Mouse (Mus musculus) heart, embryonic 14.5 days (tissue): ENCODE measurements around the gene Met. TPM values are rescaled to one million over a fixed set of nuclear protein-coding genes. Genes with fewer than 3 reads are reported as not detected.

ENCODE experiments used
- ATAC-seq: fragments of 200-750 bp; cut with Nextera tagmentation; 2 replicates; pipeline ENCODE4 v1.8.0; 2017; ENCODE audit warnings: low read depth, moderate TSS enrichment; ENCODE audit not compliant: insufficient number of reproducible peaks, insufficient read depth, low FRiP score
- H3K27ac ChIP-seq, 2 experiments: fragments of 200-500 bp in 1 of 2; fragments of 300-500 bp in 1 of 2; sonication (generic) in 1 of 2; replicated peaks in 1 of 2; 2 replicates each; pipeline ENCODE4 v1.5.1; 2012 to 2014; ENCODE audit warnings: low read depth in 2 of 2, low read length in 2 of 2, control low read depth in 1 of 2, mild to moderate bottlenecking in 1 of 2, mixed read lengths in 1 of 2; ENCODE audit not compliant: control insufficient read depth in 1 of 2, insufficient read depth in 1 of 2
- H3K27me3 ChIP-seq: fragments of 300-500 bp; sonication (generic); 2 replicates; pipeline ENCODE4 v1.6.1; 2014; ENCODE audit warnings: mild to moderate bottlenecking, low read length, control low read depth; ENCODE audit not compliant: control insufficient read depth, insufficient read depth
- H3K36me3 ChIP-seq: fragments of 300-500 bp; sonication (generic); 2 replicates; pipeline ENCODE4 v1.6.1; 2014; ENCODE audit warnings: mild to moderate bottlenecking, control low read depth, low read length, mixed read lengths; ENCODE audit not compliant: control insufficient read depth, insufficient read depth
- H3K4me1 ChIP-seq, 2 experiments: fragments of 200-500 bp in 1 of 2; fragments of 300-500 bp in 1 of 2; sonication (generic) in 1 of 2; 2 replicates each; pipeline ENCODE4 v1.6.1; 2012 to 2014; ENCODE audit warnings: low read length in 2 of 2, control low read depth in 1 of 2, mixed read lengths in 1 of 2; ENCODE audit not compliant: control insufficient read depth in 2 of 2, insufficient read depth in 2 of 2
- H3K4me2 ChIP-seq: fragments of 300-500 bp; sonication (generic); 2 replicates; pipeline ENCODE4 v1.6.1; 2014; ENCODE audit warnings: mild to moderate bottlenecking, low read length
- H3K4me3 ChIP-seq, 2 experiments: fragments of 200-500 bp in 1 of 2; fragments of 300-500 bp in 1 of 2; sonication (generic) in 1 of 2; 2 replicates each; pipeline ENCODE4 v1.5.1; 2012 to 2014; ENCODE audit warnings: low read length in 2 of 2, mild to moderate bottlenecking in 2 of 2, control low read depth in 1 of 2, low read depth in 1 of 2, moderate library complexity in 1 of 2; ENCODE audit not compliant: control insufficient read depth in 1 of 2, insufficient read depth in 1 of 2
- H3K9ac ChIP-seq: fragments of 300-500 bp; sonication (generic); 2 replicates; pipeline ENCODE4 v1.6.1; 2014; ENCODE audit warnings: mild to moderate bottlenecking, low read length
- H3K9me3 ChIP-seq: fragments of 300-500 bp; sonication (generic); 2 replicates; pipeline ENCODE4 v1.6.1; 2016; ENCODE audit warnings: low read length, control low read depth; ENCODE audit not compliant: control insufficient read depth
- WGBS: fragments of 180-500 bp; shearing (Covaris S2); extraction: QIAGEN DNeasy Blood & Tissue Kit; methylation state at CpG from one replicate; pipeline ENCODE4 v1.1.7; 2014; 5-methylcytosine and 5-hydroxymethylcytosine counted together
- polyA plus RNA-seq: library from polyadenylated mRNA; unstranded; fragments of >200 nt; fragmentation: Nextera tagmentation; extraction: Ambion mirVana; gene quantifications from 2 replicates; pipeline ENCODE4 v1.2.1, GENCODE M21; 2014

The Met gene
- polyA plus RNA-seq, 1 experiment from 2014 or later = 3.2 TPM

DNA sequence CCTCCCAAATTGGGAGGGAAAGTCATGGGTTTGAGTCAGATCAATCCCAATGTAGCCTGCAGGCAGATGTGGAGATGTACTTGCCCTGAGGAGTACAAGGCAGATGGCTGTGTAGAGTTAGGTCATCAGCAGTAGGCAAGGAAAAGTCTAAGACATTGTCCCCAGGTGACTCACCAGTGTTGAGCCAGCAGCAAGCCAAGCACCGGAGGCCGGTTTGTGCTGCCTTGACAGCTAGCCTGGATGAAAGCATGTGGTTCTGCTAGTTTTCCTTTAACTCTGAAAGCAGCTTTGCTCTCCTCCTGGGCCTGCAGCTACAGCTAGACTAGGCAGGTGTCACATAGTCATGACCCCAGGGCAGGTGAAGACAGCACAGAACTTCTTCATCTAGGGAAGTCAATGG, 43.2 kb downstream of the Met start:
- WGBS = 90% methylated on average over 2 of the region's 2 CpGs
- Histone ChIP-seq H3K9ac (no peak overlapping the region), H3K27ac (no peak overlapping the region), H3K4me2 (no peak overlapping the region), H3K9me3 (no peaks in the 10 kb centered on the region), H3K4me3 (no peak overlapping the region), H3K4me1 (no peaks in the 10 kb centered on the region), H3K27me3 (no peaks in the 10 kb centered on the region), H3K36me3 (no peaks in the 10 kb centered on the region)
- ATAC-seq = no peak

- H3K4me1 ChIP-seq = no peaks in the 10 kb centered on the region
- H3K27ac ChIP-seq = no peak overlapping the region
- no peaks in the 10 kb centered on the region for H3K27me3 ChIP-seq
- 52% methylated on average over 5 of the region's 5 CpGs for WGBS
- H3K36me3 ChIP-seq = no peaks in the 10 kb centered on the region
- no peak overlapping the region for H3K4me3 ChIP-seq
- H3K9ac ChIP-seq = no peak overlapping the region
- no peak for ATAC-seq
- H3K4me2 ChIP-seq = no peak overlapping the region
- H3K9me3 ChIP-seq = no peaks in the 10 kb centered on the region
Observed at GRCm38 (mm10) chr6:17508184-17508583, 44.6 kb downstream of the Met start.

DNA sequence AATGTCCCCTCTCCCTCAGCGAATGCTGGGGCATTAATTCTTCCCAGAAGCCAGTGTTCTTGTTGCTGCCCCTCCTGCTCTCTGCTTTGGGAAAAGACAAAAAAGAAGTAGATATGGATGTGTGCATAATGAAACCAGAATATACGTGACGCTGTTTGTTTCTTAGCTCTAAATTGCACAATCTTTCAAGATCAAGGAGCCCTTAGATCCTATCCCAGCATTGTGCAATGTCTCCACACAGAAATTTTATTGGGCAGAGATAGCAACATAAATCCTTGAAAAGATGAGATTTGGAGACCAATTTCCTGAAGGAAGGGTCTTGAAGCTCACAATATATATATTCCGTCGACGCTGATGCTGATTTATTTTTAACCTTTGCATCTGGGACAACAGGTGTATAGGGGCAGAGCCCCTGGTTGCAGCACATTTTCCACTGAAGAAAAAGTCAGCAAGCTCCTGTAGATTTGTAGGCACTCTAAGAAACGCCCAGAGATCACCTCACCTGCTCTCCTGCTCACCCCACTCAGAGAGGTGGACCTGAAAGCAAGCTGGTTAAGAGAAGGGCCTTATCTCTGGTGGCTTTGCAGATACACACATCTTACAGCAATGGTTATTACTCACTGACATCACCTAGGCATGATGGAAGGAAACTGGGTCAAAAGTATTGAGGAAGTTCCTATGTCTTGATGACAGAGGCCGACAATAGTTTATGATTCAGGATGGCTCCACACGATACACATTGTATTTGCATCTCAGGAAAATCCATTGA, 45.2 kb downstream of the Met start:
- Histone ChIP-seq H3K9ac (no peak overlapping the region), H3K36me3 (no peaks in the 10 kb centered on the region), H3K4me1 (no peaks in the 10 kb centered on the region), H3K9me3 (no peaks in the 10 kb centered on the region), H3K4me2 (no peak overlapping the region), H3K27me3 (no peaks in the 10 kb centered on the region), H3K4me3 (no peak overlapping the region), H3K27ac (no peak overlapping the region)
- ATAC-seq = no peak
- WGBS = 78% methylated on average over 9 of the region's 9 CpGs

- H3K36me3 ChIP-seq = no peaks in the 10 kb centered on the region
- no peak overlapping the region for H3K9ac ChIP-seq
- no peak overlapping the region for H3K4me2 ChIP-seq
- H3K27ac ChIP-seq = no peak overlapping the region
- no peaks in the 10 kb centered on the region for H3K9me3 ChIP-seq
- H3K4me1 ChIP-seq = peaks cover 0 to 4% of the 10 kb centered on the region in 2 experiments; a peak in 1 of 4 replicates
- no peak for ATAC-seq
- no peak overlapping the region for H3K4me3 ChIP-seq
- 85% methylated on average over 15 of the region's 15 CpGs for WGBS
- H3K27me3 ChIP-seq = no peaks in the 10 kb centered on the region
Observed at GRCm38 (mm10) chr6:17513381-17513780, 49.8 kb downstream of the Met start.

- H3K4me2 ChIP-seq = peak overlapping the region; percentile 30; the same call in 1 of the 2 replicates
- ATAC-seq = no peak
- no peaks in the 10 kb centered on the region for H3K27me3 ChIP-seq
- no peak overlapping the region for H3K27ac ChIP-seq
- H3K4me3 ChIP-seq = no peak overlapping the region
- peaks cover 0 to 4% of the 10 kb centered on the region in 2 experiments; a peak in 1 of 4 replicates for H3K4me1 ChIP-seq
- no peaks in the 10 kb centered on the region for H3K9me3 ChIP-seq
- H3K9ac ChIP-seq = peak overlapping the region; percentile 22; the same call in 1 of the 2 replicates
- no peaks in the 10 kb centered on the region for H3K36me3 ChIP-seq
- 24% methylated on average over 7 of the region's 7 CpGs for WGBS
Observed at GRCm38 (mm10) chr6:17515775-17516460, 52.3 kb downstream of the Met start.

GRCm38 (mm10) chr6:17521901-17522717, 58.5 kb downstream of the Met start:
- Histone ChIP-seq H3K4me3 (no peak overlapping the region), H3K9ac (no peak overlapping the region), H3K27ac (no peak overlapping the region), H3K4me2 (no peak overlapping the region), H3K9me3 (no peaks in the 10 kb centered on the region), H3K27me3 (no peaks in the 10 kb centered on the region), H3K4me1 (no peaks in the 10 kb centered on the region), H3K36me3 (no peaks in the 10 kb centered on the region)
- 73% methylated on average over 8 of the region's 8 CpGs for WGBS
- ATAC-seq = no peak

DNA sequence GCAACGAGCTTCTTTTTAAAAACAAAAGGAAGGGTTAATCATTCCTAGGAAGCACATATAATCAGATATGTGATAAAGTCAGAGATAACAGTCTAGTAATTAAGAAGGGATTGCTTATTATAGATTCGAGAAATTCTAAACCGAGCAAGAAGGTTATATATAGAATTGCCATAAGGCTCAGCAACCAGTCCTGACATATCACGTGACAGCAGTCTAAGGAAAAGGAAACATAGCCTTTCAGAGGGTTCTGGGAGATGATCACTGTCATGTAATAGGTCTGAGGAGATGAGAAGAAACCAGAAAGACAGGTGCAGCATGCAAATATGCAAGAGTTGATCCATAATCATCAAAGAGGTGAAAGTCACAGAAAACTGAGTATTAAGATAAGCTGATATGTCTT, 59.3 kb downstream of the Met start:
- no peaks in the 10 kb centered on the region for H3K4me1 ChIP-seq
- H3K4me3 ChIP-seq = no peak overlapping the region
- no peak overlapping the region for H3K4me2 ChIP-seq
- ATAC-seq = no peak
- WGBS = 56% methylated on average over 4 of the region's 4 CpGs
- no peak overlapping the region for H3K27ac ChIP-seq
- no peaks in the 10 kb centered on the region for H3K36me3 ChIP-seq
- no peak overlapping the region for H3K9ac ChIP-seq
- H3K9me3 ChIP-seq = no peaks in the 10 kb centered on the region
- no peaks in the 10 kb centered on the region for H3K27me3 ChIP-seq
